Mouse (Mus musculus) lung, adult 2 months (tissue): ENCODE measurements around the gene Plce1.

Experiments used
- CTCF ChIP-seq: fragments of 200-500 bp; IDR thresholded peaks from 2 replicates; pipeline ENCODE4 v1.5.1; 2011; ENCODE audit warnings: mild to moderate bottlenecking, low read length, control low read depth; ENCODE audit not compliant: insufficient read depth
- POLR2A ChIP-seq: fragments of 200-500 bp; IDR thresholded peaks from 2 replicates; pipeline ENCODE4 v1.6.1; 2011; ENCODE audit warnings: low read depth, mild to moderate bottlenecking, control low read depth, low read length, borderline replicate concordance; ENCODE audit errors: extremely low read depth

- TF ChIP-seq CTCF = no peak
- no peak for TF ChIP-seq POLR2A
These were observed 263.6 kb downstream of the Plce1 start for GRCm38 (mm10) chr19:38744546-38744945.
